Mouse (Mus musculus): ENCODE results near the gene Olfr361.
"Not testable (repeated sequence)": the region's sequence is repeated elsewhere in the genome, so short reads cannot be mapped to it uniquely, and the experiment has no call there.

Gene Olfr361

DNA sequence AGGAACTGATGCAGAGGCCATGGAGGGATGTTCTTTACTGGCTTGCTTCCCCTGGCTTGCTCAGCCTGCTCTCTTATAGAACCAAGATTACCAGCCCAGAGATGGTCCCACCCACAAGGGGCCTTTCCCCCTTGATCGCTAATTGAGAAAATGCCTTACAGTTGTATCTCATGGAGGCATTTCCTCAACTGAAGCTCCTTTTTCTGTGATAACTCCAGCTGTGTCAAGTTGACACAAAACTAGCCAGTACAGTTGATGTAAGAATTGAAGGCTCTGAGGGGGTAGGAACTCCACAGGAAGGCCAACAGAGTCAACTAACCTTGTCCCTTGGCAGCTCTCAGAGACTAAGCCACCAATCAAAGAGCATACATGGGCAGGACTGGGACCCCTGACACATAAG lies at the start of gene Olfr361:
Olfr361 (minus strand) TSS at position 101 of the 400 bp plus-strand sequence.
- in situ Hi-C loops (cut with MboI; ENCODE audit: low sequenced_read_pairs) = not testable (repeated sequence)

DNA sequence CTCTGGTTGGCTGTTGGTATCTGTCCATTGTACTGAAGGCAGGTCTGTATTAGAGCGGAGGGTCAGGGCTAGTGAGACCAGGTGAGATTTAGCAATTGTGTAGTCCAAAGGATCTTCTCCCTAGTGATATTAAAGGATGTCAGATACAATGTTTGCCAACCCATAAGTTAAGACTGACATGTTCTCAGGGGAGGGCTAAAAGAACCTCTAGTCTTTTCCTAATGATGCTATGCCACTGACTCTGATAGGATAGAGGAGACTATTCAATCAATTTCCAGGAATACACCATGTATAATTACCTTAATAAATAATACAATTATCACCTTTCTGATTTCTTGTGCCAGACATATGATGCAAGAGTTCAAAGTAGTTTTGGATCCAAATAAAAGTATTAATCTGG lies 28.7 kb upstream of the Olfr361 start, which contains the start of gene Olfr362:
Olfr362 (minus strand) TSS at position 101 of the 400 bp plus-strand sequence.
- in situ Hi-C loops (cut with MboI; ENCODE audit: low sequenced_read_pairs) = no loop called here

GRCm38 (mm10) chr2:37065446-37065845 lies 23.6 kb downstream of the Olfr361 start, which contains the start of gene Olfr360:
Olfr360 (plus strand) TSS chr2:37065746.
- in situ Hi-C loops (cut with MboI; ENCODE audit: low sequenced_read_pairs) = no loop called here

Data from CH12F3 (cell line).